Mouse (Mus musculus) cerebral cortex, adult 2 months (tissue): ENCODE data around the gene Duxf3.

Experiments
- WGBS: fragments of 180-500 bp; shearing (Covaris S2); methylation state at CpG from one replicate; pipeline ENCODE4 v1.1.7; 2018; 5-methylcytosine and 5-hydroxymethylcytosine counted together

The Duxf3 gene

GRCm38 (mm10) chr10:58221571-58221970 is 10.9 kb downstream of the Duxf3 start:
- WGBS, result 91% methylated on average over 2 of the region's 2 CpGs

DNA sequence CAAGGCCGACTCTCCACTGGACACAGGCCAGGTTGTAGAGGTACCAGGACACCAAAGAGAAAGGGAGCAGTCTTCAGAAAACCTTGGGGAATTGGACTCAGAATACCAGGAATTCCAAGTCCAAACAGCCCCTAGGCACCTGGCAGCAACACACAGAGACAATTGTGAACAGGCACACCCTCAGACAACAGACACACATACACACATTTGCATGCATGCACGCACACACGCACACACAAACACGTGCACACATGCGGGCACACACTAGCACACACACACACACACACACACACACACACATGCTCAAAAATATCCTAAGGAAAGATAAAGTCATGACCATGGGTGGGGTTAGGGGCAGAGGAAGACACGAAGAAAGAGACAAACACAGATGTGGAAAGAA is 11.7 kb downstream of the Duxf3 start:
- WGBS, result 80% methylated on average over 6 of the region's 6 CpGs

GRCm38 (mm10) chr10:58217366-58217765 is 15.1 kb downstream of the Duxf3 start:
- 86% methylated on average over 3 of the region's 3 CpGs for WGBS

- WGBS, result 92% methylated on average over 1 of the region's 1 CpGs
These were observed 17.1 kb downstream of the Duxf3 start for GRCm38 (mm10) chr10:58215353-58215752.

DNA sequence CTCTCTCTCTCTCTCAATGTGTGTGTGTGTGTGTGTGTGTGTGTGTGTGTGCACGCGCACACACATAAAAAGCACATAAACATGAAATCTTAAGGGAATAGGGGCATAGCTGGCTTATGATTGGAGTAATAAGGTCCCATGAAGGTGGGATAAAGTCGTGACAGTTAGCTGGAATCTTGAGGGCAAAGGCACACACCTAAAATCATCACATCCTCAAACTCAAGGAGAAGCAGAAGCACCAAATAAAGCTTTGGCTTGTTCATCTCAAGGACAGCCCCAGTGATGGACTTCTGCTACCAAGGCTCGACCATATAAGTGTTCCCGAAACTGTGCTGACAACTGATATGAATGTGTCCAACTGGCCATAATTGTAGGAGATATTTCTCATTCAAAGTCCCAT is 17.5 kb downstream of the Duxf3 start:
- WGBS, result 83% methylated on average over 5 of the region's 5 CpGs

GRCm38 (mm10) chr10:58212230-58212629 is 20.2 kb downstream of the Duxf3 start:
- WGBS, result 75% methylated on average over 7 of the region's 7 CpGs

- WGBS, result 90% methylated on average over 2 of the region's 2 CpGs
These were observed 21.3 kb downstream of the Duxf3 start for GRCm38 (mm10) chr10:58211213-58211612.

GRCm38 (mm10) chr10:58210514-58210913 is 22.0 kb downstream of the Duxf3 start:
- WGBS, result 57% methylated on average over 1 of the region's 1 CpGs

GRCm38 (mm10) chr10:58209710-58210467 is 22.6 kb downstream of the Duxf3 start:
- 72% methylated on average over 2 of the region's 2 CpGs for WGBS

- WGBS, result 92% methylated on average over 4 of the region's 4 CpGs
These were observed 25.7 kb downstream of the Duxf3 start for GRCm38 (mm10) chr10:58206639-58207404.

GRCm38 (mm10) chr10:58205986-58206385 is 26.5 kb downstream of the Duxf3 start:
- 43% methylated on average over 1 of the region's 1 CpGs for WGBS
